Mouse (Mus musculus): ENCODE results near the gene Ssh2.

- TF ChIP-seq POLR2A (IDR thresholded peaks at IDR 0.05; ENCODE audit: low read depth, low read length) (no peak), CTCF (IDR thresholded peaks at IDR 0.05; ENCODE audit: borderline replicate concordance, insufficient read depth, low read length) (no peak)
These were observed 252.3 kb downstream of the Ssh2 start for GRCm38 (mm10) chr11:77468397-77468796.
